Mouse (Mus musculus): ENCODE results near the gene Adarb2. TPM values are rescaled to one million over a fixed set of nuclear protein-coding genes. Genes with fewer than 3 reads are reported as not detected.
A peak's percentile ranks its signal among the peaks of the same experiment; 100 is the strongest.

Adarb2 gene
- polyA plus RNA-seq, 1 experiment from 2014 or later, result 6.9 TPM

- DNase-seq (ENCODE audit: low spot score), result no peak
- no peaks in the 10 kb centered on the region for H3K9me3 ChIP-seq (replicated peaks; ENCODE audit: control insufficient read depth, low read length)
- H3K27ac ChIP-seq (ENCODE audit: low read depth, low read length), result no peak overlapping the region
- no peak overlapping the region for H3K9ac ChIP-seq (ENCODE audit: low read length)
- no peak for ATAC-seq
- no peaks in the 10 kb centered on the region for H3K27me3 ChIP-seq (replicated peaks; ENCODE audit: control insufficient read depth, insufficient read depth, low read length)
- H3K36me3 ChIP-seq (ENCODE audit: control insufficient read depth, insufficient read depth, low read length), result no peaks in the 10 kb centered on the region
- no peaks in the 10 kb centered on the region for H3K4me1 ChIP-seq (ENCODE audit: control insufficient read depth, insufficient read depth, low read length)
- no peak overlapping the region for H3K4me3 ChIP-seq (ENCODE audit: low read depth, low read length)
- WGBS, result 50% methylated on average over 5 of the region's 5 CpGs
- H3K4me2 ChIP-seq (ENCODE audit: low read length), result no peak overlapping the region
Measured at GRCm38 (mm10) chr13:8499551-8499950, 296.9 kb downstream of the Adarb2 start.

DNA sequence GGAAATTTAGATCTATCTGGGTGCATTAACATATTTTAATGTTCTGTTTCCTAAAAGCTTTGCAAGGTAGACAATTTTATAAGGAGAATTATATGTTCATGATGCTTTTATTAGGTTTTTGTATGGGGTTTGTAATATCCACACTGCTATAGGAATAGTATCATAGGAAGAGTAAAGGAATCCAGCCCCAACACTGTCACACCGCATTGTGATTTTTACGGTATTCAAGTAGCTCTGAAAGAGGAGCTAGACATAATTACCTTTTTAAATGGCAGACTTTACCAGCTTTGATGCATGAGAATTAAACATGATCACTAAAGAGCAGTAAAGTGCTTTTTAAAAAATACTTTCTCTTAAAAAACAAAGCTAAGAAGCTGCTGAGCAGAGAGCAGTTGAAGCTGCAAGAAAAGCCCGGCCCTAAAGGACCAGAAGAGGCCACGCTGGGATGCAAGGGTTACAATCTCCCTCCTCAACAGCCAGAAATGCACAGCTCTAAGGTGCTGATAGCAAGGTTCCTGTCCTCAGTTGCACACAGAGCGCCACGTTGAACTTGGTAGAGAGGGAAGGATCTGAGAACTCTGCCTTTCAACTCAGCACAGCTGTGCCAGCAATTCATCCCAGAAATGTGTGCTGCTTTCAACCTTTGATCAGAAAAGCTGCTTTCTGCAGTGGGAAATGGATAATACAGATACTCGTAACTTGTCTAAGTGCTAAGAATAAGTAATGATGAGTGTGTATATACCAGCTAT lies 308.6 kb downstream of the Adarb2 start:
- ATAC-seq, result no peak
- Histone ChIP-seq H3K4me3 (ENCODE audit: low read depth, low read length) (no peak overlapping the region), H3K4me2 (ENCODE audit: low read length) (no peak overlapping the region), H3K4me1 (ENCODE audit: control insufficient read depth, insufficient read depth, low read length) (no peaks in the 10 kb centered on the region), H3K9ac (ENCODE audit: low read length) (no peak overlapping the region), H3K9me3 (replicated peaks; ENCODE audit: control insufficient read depth, low read length) (no peaks in the 10 kb centered on the region), H3K27ac (ENCODE audit: low read depth, low read length) (no peak overlapping the region), H3K36me3 (ENCODE audit: control insufficient read depth, insufficient read depth, low read length) (no peaks in the 10 kb centered on the region), H3K27me3 (replicated peaks; ENCODE audit: control insufficient read depth, insufficient read depth, low read length) (no peaks in the 10 kb centered on the region)
- 71% methylated on average over 7 of the region's 7 CpGs for WGBS
- DNase-seq (ENCODE audit: low spot score), result peak; percentile 19

DNA sequence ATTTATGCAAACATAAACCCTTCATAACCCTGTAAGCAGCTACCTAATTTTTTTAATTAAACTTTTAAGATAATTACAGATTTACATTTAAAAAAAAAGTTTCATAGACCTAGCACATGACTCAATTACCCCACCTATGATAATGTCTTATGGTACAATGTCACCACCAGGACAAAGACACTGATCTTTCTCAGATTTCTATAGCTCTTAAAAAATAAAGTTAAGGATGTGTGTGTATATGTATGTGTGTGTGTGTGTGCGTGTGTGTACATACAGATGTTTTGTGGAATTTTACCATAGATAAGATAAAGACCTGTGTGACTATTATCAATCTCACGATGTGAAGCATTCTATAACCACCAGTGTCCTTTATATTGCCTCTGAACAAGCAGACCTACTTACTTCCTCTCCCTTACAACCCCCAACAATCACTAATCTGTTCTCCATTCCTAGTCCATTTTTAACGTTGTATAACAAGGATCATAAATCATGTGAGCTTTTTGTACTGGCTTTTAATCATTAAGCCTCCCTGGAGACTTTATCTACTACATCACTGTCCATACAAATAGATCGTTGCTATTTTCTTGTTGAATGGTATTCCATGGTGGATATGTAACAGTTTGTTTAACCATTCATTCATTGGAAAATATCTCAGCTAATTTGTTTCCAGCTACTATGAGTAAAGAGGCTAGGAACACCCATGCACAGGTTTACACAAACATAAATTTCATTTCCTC lies 313.5 kb downstream of the Adarb2 start:
- Histone ChIP-seq H3K9me3 (replicated peaks; ENCODE audit: control insufficient read depth, low read length) (no peaks in the 10 kb centered on the region), H3K36me3 (ENCODE audit: control insufficient read depth, insufficient read depth, low read length) (no peaks in the 10 kb centered on the region), H3K27ac (ENCODE audit: low read depth, low read length) (no peak overlapping the region), H3K4me3 (ENCODE audit: low read depth, low read length) (no peak overlapping the region), H3K4me2 (ENCODE audit: low read length) (no peak overlapping the region), H3K4me1 (ENCODE audit: control insufficient read depth, insufficient read depth, low read length) (no peaks in the 10 kb centered on the region), H3K9ac (ENCODE audit: low read length) (no peak overlapping the region), H3K27me3 (replicated peaks; ENCODE audit: control insufficient read depth, insufficient read depth, low read length) (no peaks in the 10 kb centered on the region)
- no peak for DNase-seq (ENCODE audit: low spot score)
- 84% methylated on average over 4 of the region's 4 CpGs for WGBS
- no peak for ATAC-seq

DNA sequence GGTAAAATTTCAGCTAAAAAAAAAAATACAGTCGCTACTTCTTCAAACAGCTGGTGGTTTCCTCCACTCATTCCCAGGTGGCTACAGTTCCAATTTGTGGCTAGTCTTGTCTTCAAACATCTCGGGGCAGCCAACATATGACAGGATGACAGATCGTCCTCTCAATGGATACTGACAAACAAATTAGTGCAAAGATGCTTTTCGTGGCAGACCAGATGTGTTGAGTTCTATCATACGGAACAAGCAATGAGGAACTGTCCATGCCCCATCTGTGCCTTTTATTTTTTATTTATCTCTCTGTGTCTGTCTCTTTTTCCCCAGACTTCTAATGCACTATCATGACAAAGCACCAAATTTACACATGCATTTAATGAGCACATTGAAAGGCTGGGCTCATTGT lies 316.5 kb downstream of the Adarb2 start:
- Histone ChIP-seq H3K27me3 (replicated peaks; ENCODE audit: control insufficient read depth, insufficient read depth, low read length) (no peaks in the 10 kb centered on the region), H3K4me3 (ENCODE audit: low read depth, low read length) (no peak overlapping the region), H3K9ac (ENCODE audit: low read length) (no peak overlapping the region), H3K4me2 (ENCODE audit: low read length) (no peak overlapping the region), H3K36me3 (ENCODE audit: control insufficient read depth, insufficient read depth, low read length) (no peaks in the 10 kb centered on the region), H3K9me3 (replicated peaks; ENCODE audit: control insufficient read depth, low read length) (no peaks in the 10 kb centered on the region), H3K4me1 (ENCODE audit: control insufficient read depth, insufficient read depth, low read length) (no peaks in the 10 kb centered on the region), H3K27ac (ENCODE audit: low read depth, low read length) (no peak overlapping the region)
- WGBS, result 86% methylated on average over 5 of the region's 5 CpGs
- ATAC-seq, result no peak
- no peak for DNase-seq (ENCODE audit: low spot score)

GRCm38 (mm10) chr13:8525748-8526631 lies 323.3 kb downstream of the Adarb2 start:
- no peaks in the 10 kb centered on the region for H3K9me3 ChIP-seq (replicated peaks; ENCODE audit: control insufficient read depth, low read length)
- no peak overlapping the region for H3K4me2 ChIP-seq (ENCODE audit: low read length)
- H3K27me3 ChIP-seq (replicated peaks; ENCODE audit: control insufficient read depth, insufficient read depth, low read length), result no peaks in the 10 kb centered on the region
- H3K27ac ChIP-seq (ENCODE audit: low read depth, low read length), result no peak overlapping the region
- no peak overlapping the region for H3K9ac ChIP-seq (ENCODE audit: low read length)
- H3K36me3 ChIP-seq (ENCODE audit: control insufficient read depth, insufficient read depth, low read length), result no peaks in the 10 kb centered on the region
- WGBS, result 56% methylated on average over 9 of the region's 9 CpGs
- ATAC-seq, result 0 out of 2 replicates have a peak, but pooled peaks have one; percentile 34
- H3K4me1 ChIP-seq (ENCODE audit: control insufficient read depth, insufficient read depth, low read length), result no peaks in the 10 kb centered on the region
- DNase-seq (ENCODE audit: low spot score), result peak; percentile 17
- no peak overlapping the region for H3K4me3 ChIP-seq (ENCODE audit: low read depth, low read length)

- H3K27me3 ChIP-seq (replicated peaks; ENCODE audit: control insufficient read depth, insufficient read depth, low read length), result no peaks in the 10 kb centered on the region
- WGBS, result 88% methylated on average over 9 of the region's 9 CpGs
- no peak overlapping the region for H3K27ac ChIP-seq (ENCODE audit: low read depth, low read length)
- no peaks in the 10 kb centered on the region for H3K4me1 ChIP-seq (ENCODE audit: control insufficient read depth, insufficient read depth, low read length)
- no peaks in the 10 kb centered on the region for H3K9me3 ChIP-seq (replicated peaks; ENCODE audit: control insufficient read depth, low read length)
- H3K4me2 ChIP-seq (ENCODE audit: low read length), result no peak overlapping the region
- no peak for ATAC-seq
- H3K4me3 ChIP-seq (ENCODE audit: low read depth, low read length), result no peak overlapping the region
- H3K9ac ChIP-seq (ENCODE audit: low read length), result no peak overlapping the region
- DNase-seq (ENCODE audit: low spot score), result no peak
- no peaks in the 10 kb centered on the region for H3K36me3 ChIP-seq (ENCODE audit: control insufficient read depth, insufficient read depth, low read length)
Measured at GRCm38 (mm10) chr13:8534265-8535113, 331.8 kb downstream of the Adarb2 start.

GRCm38 (mm10) chr13:8538481-8538880 lies 335.8 kb downstream of the Adarb2 start:
- no peaks in the 10 kb centered on the region for H3K27me3 ChIP-seq (replicated peaks; ENCODE audit: control insufficient read depth, insufficient read depth, low read length)
- no peak overlapping the region for H3K27ac ChIP-seq (ENCODE audit: low read depth, low read length)
- H3K9me3 ChIP-seq (replicated peaks; ENCODE audit: control insufficient read depth, low read length), result no peaks in the 10 kb centered on the region
- no peak overlapping the region for H3K4me2 ChIP-seq (ENCODE audit: low read length)
- no peaks in the 10 kb centered on the region for H3K4me1 ChIP-seq (ENCODE audit: control insufficient read depth, insufficient read depth, low read length)
- no peak overlapping the region for H3K4me3 ChIP-seq (ENCODE audit: low read depth, low read length)
- H3K36me3 ChIP-seq (ENCODE audit: control insufficient read depth, insufficient read depth, low read length), result no peaks in the 10 kb centered on the region
- no peak overlapping the region for H3K9ac ChIP-seq (ENCODE audit: low read length)
- 74% methylated on average over 2 of the region's 2 CpGs for WGBS
- ATAC-seq, result peak; percentile 69; the same call in 1 of the 2 replicates
- peak; percentile 56 for DNase-seq (ENCODE audit: low spot score)

- Histone ChIP-seq H3K4me1 (ENCODE audit: control insufficient read depth, insufficient read depth, low read length) (no peaks in the 10 kb centered on the region), H3K27ac (ENCODE audit: low read depth, low read length) (no peak overlapping the region), H3K4me2 (ENCODE audit: low read length) (no peak overlapping the region), H3K27me3 (replicated peaks; ENCODE audit: control insufficient read depth, insufficient read depth, low read length) (no peaks in the 10 kb centered on the region), H3K9ac (ENCODE audit: low read length) (no peak overlapping the region), H3K36me3 (ENCODE audit: control insufficient read depth, insufficient read depth, low read length) (no peaks in the 10 kb centered on the region), H3K9me3 (replicated peaks; ENCODE audit: control insufficient read depth, low read length) (no peaks in the 10 kb centered on the region), H3K4me3 (ENCODE audit: low read depth, low read length) (no peak overlapping the region)
- DNase-seq (ENCODE audit: low spot score) (no peak), ATAC-seq (no peak)
- WGBS, result 90% methylated on average over 10 of the region's 10 CpGs
Measured at GRCm38 (mm10) chr13:8538896-8539295, 336.2 kb downstream of the Adarb2 start.
